Comparison of ENCODE assay signal across 11 mouse cellular contexts in the genomic region with DNA sequence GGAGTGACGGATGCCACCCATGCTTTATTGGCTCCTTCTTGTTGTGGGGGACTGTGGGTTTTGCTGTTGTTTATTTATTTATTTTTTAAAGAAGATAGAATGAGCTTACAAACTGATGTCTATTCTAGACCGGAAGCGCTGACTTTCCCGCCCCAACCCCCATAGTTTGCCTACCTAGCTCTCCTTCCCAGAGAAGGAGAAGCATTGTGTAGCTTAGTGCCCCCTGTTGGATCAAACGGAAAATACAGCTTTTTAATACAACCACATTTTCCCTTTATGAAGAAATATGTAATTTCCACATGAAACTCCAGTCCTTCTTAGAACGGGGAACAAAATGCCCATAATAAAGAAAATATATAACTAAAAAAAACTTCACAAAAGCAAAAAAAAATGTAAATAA. TPM values are rescaled to one million over a fixed set of nuclear protein-coding genes. Genes with fewer than 3 reads are reported as not detected.
DNase-seq lines count a peak whose midpoint lies in the region; ATAC-seq and TF ChIP-seq lines count a peak whose summit lies in the region.
"Had no signal": no experiment of that assay in that cellular context is flagged by ENCODE, and none has a peak within 500 bp of the region (broad histone marks: within the 10 kb centered on the region; RNA-seq: fewer than 3 reads in every experiment).

No protein-coding gene starts in this region.

- peak; percentile 33 to 49 for DNase-seq in kidney, postnatal 36 days
- no peak for DNase-seq in kidney, adult 18-20 months
- DNase-seq in CH12.LX (ENCODE audit: extremely low read depth), result peak; percentile 76
- DNase-seq in mesoderm, embryonic 11.5 days (ENCODE audit: low read depth, low spot score), result peak; percentile 24
- no peak for DNase-seq in testis, postnatal 14 days (ENCODE audit: low spot score)
- no peak for DNase-seq in left cerebral cortex, postnatal 4 days
- DNase-seq: gastrocnemius, postnatal 14 days; kidney, postnatal 10 days had no signal

- peaks cover 11% of the 10 kb centered on the region in 2 experiments for H3K4me1 ChIP-seq in CH12.LX (ENCODE audit: control insufficient read depth in 1 of 2, insufficient read depth in 2 of 2)
- H3K4me1 ChIP-seq in neural tube, embryonic 15.5 days, result no peaks in the 10 kb centered on the region

- intact Hi-C loops in left cerebral cortex, postnatal 4 days (cut with DNase I), result no loop called here

- TF ChIP-seq CTCF in CH12.LX (conservative IDR thresholded peaks at IDR 0.05 in 1 of 2, IDR thresholded peaks at IDR 0.05 in 1 of 2; ENCODE audit: low read depth in 2 of 2, low read length in 2 of 2), result peak; percentile 52 to 80

- ATAC-seq in activated CD4-positive, CD25-positive, alpha-beta regulatory T cell, adult 4 months, result peak; percentile 19
- no peak for ATAC-seq in neural tube, embryonic 15.5 days (ENCODE audit: low FRiP score)

- no peak for TF ChIP-seq EP300 in CH12.LX (IDR thresholded peaks at IDR 0.05; ENCODE audit: low read length)

- WGBS in neural tube, embryonic 15.5 days, result 64% methylated on average over 6 of the region's 6 CpGs

- H3K9ac ChIP-seq in CH12.LX (ENCODE audit: insufficient read depth, low read depth), result no peak overlapping the region
- no peak overlapping the region for H3K9ac ChIP-seq in neural tube, embryonic 15.5 days (replicated peaks)

- no peak overlapping the region for H3K27ac ChIP-seq in CH12.LX (ENCODE audit: insufficient read depth, low read depth)
- no peak overlapping the region for H3K27ac ChIP-seq in neural tube, embryonic 15.5 days (replicated peaks)

- in situ Hi-C loops in CH12.LX (cut with MboI; ENCODE audit: low pct_ligation_motif_present, low pct_unique_long_range_greater_than_20kb, low sequenced_read_pairs), result loop anchor here (5.0 kb wide), 1 partner anchor 75 kb away; no protein-coding TSS in a partner anchor

- H3K79me2 ChIP-seq in CH12.LX (replicated peaks; ENCODE audit: control insufficient read depth, extremely low read depth, insufficient read depth, poor library complexity, severe bottlenecking), result no peaks in the 10 kb centered on the region

- peak; percentile 60 for TF ChIP-seq RAD21 in CH12.LX (IDR thresholded peaks at IDR 0.05; ENCODE audit: low read depth, low read length)

- no peaks in the 10 kb centered on the region for H3K27me3 ChIP-seq in CH12.LX (replicated peaks)
- H3K27me3 ChIP-seq in neural tube, embryonic 15.5 days (replicated peaks), result no peaks in the 10 kb centered on the region

- H3K4me3 ChIP-seq in CH12.LX (replicated peaks in 1 of 3; ENCODE audit: low read depth in 2 of 3, low read length in 2 of 3, poor library complexity in 1 of 3), result no peak overlapping the region
- no peak overlapping the region for H3K4me3 ChIP-seq in neural tube, embryonic 15.5 days (replicated peaks)
- H3K4me3 ChIP-seq: megakaryocyte, embryonic 14.5 days had no signal

- no peaks in the 10 kb centered on the region for H3K9me3 ChIP-seq in CH12.LX (replicated peaks; ENCODE audit: low read length)
- H3K9me3 ChIP-seq in neural tube, embryonic 15.5 days (replicated peaks), result no peaks in the 10 kb centered on the region
- H3K9me3 ChIP-seq: megakaryocyte, embryonic 14.5 days had no signal

- TF ChIP-seq POLR2A in CH12.LX (IDR thresholded peaks at IDR 0.05; ENCODE audit: low read depth, low read length), result no peak

- peak overlapping the region; percentile 31; the same call in 1 of the 2 replicates for H3K4me2 ChIP-seq in CH12.LX (ENCODE audit: insufficient read depth, low read depth, poor library complexity, severe bottlenecking)
- no peak overlapping the region for H3K4me2 ChIP-seq in neural tube, embryonic 15.5 days

- dilution Hi-C loops in CH12.LX (cut with MboI; ENCODE audit: extremely low pct_ligation_motif_present, extremely low pct_unique_long_range_greater_than_20kb, low sequenced_read_pairs), result no loop called here

- H3K36me3 ChIP-seq in CH12.LX (replicated peaks in 1 of 2; ENCODE audit: control insufficient read depth in 1 of 2, insufficient read depth in 1 of 2, low read length in 1 of 2), result no peaks in the 10 kb centered on the region
- no peaks in the 10 kb centered on the region for H3K36me3 ChIP-seq in neural tube, embryonic 15.5 days

TF ChIP-seq in CH12.LX, 34 proteins besides CTCF, POLR2A, EP300 and RAD21:
- no peak for TF ChIP-seq ZMIZ1 (IDR thresholded peaks at IDR 0.05; ENCODE audit: low read depth, low read length)
- 0 out of 2 replicates have a peak, but pooled peaks have one; percentile 35 for TF ChIP-seq HCFC1 (IDR thresholded peaks at IDR 0.05; ENCODE audit: low read depth, low read length)
- TF ChIP-seq ZNF384 (IDR thresholded peaks at IDR 0.05; ENCODE audit: low read depth, low read length), result peak; percentile 23; the same call in 1 of the 2 replicates
- TF ChIP-seq SMC3 (IDR thresholded peaks at IDR 0.05; ENCODE audit: low read depth, low read length), result peak; percentile 70
- peak; percentile 53; the same call in 1 of the 2 replicates for TF ChIP-seq CHD2 (IDR thresholded peaks at IDR 0.05; ENCODE audit: low read length)
- no peak for TF ChIP-seq JUN (IDR thresholded peaks at IDR 0.05; ENCODE audit: insufficient read depth, low read depth, low read length)
- TF ChIP-seq MAZ (IDR thresholded peaks at IDR 0.05; ENCODE audit: low read depth, low read length), result no peak
- peak; percentile 65 for TF ChIP-seq ELF1 (IDR thresholded peaks at IDR 0.05; ENCODE audit: low read depth, low read length)
- peak; percentile 46; the same call in 1 of the 2 replicates for TF ChIP-seq MYC (IDR thresholded peaks at IDR 0.05; ENCODE audit: low read depth, low read length)
- peak; percentile 21; the same call in 1 of the 2 replicates for TF ChIP-seq E2F4 (IDR thresholded peaks at IDR 0.05; ENCODE audit: insufficient replicate concordance, low read depth, low read length)

RNA-seq across cellular contexts. Expression of a gene that starts 21.3 kb away (rescaled TPM):
- total RNA-seq in CH12.LX (2012; rRNA removed) (9.8 and 10.2 TPM in 2 replicates), CH12.LX (2014; rRNA removed) (8.9 and 9.7 TPM in 2 replicates)
- polyA plus RNA-seq in CH12.LX (2012; ENCODE audit: insufficient read length, low read depth), result 8.7 and 9.8 TPM in 2 replicates
- 10 to 100 TPM; 36.2 to 36.7 TPM for polyA plus RNA-seq in activated CD4-positive, CD25-positive, alpha-beta regulatory T cell, adult 4 months (2017; shearing (Covaris generic))
- polyA plus RNA-seq in neural tube, embryonic 15.5 days (2015; fragmentation: Nextera tagmentation; extraction: Ambion mirVana), result 18.7 and 19.5 TPM in 2 replicates
- total RNA-seq in left cerebral cortex, postnatal 4 days (2021), result 10 to 100 TPM; 28.8 to 30.4 TPM

Comparison
In these comparisons a context has a peak if more than half of its experiments do, and no peak if none do; other contexts are left out.
1. DNase-seq: peak in kidney, postnatal 36 days (2 of 2), CH12.LX (single experiment) and mesoderm, embryonic 11.5 days (single experiment); none in kidney, adult 18-20 months (single experiment), testis, postnatal 14 days (single experiment) and left cerebral cortex, postnatal 4 days (single experiment).